Mouse (Mus musculus) G1E (cell line): ENCODE measurements around the gene Gsto2.

Experiments used
- CTCF ChIP-seq: IDR thresholded peaks from 2 replicates; pipeline ENCODE4 v1.5.1; 2012; ENCODE audit warnings: low read depth, low read length, inconsistent platforms, mixed read lengths
- TAL1 ChIP-seq: conservative IDR thresholded peaks from 2 replicates; pipeline ENCODE4 v1.6.1; 2012; ENCODE audit warnings: low read depth, low read length, inconsistent platforms, mixed read lengths

DNA sequence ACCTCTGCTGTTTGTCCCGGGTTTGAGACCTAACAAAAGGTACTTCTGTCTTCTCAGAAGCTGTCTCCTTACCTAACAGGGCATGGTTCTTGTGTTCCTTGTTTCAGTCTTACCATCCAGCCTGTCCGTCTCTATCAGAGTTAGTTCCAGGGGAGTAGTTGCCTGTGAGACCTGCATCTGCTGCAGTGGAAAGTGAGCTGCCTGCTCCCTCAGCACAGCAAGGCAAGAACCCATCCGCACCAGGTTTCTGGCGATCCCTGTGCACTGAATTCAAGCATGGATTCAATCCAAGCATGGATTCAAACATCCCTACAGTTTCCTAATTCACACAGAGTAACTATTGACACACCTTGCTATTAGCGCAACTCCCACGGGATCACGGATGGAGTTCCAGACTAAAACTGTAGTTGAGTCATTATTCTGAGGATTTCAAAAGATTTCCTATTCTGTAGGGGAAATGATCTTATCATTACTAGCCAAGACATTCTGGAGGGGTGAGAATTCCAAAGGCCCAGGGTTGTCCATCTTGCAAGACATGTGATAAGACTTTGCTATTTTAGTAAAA, 4.8 kb downstream of the Gsto2 start:
- TF ChIP-seq CTCF = no peak
- TF ChIP-seq TAL1 = no peak
